Mouse (Mus musculus): ENCODE data around the gene Prm1. TPM values are rescaled to one million over a fixed set of nuclear protein-coding genes. Genes with fewer than 3 reads are reported as not detected.
"Not testable (repeated sequence)": the region's sequence is repeated elsewhere in the genome, so short reads cannot be mapped to it uniquely, and the experiment has no call there.

The Prm1 gene
- total RNA-seq, 2 experiments from 2014 or later, result not detected

DNA sequence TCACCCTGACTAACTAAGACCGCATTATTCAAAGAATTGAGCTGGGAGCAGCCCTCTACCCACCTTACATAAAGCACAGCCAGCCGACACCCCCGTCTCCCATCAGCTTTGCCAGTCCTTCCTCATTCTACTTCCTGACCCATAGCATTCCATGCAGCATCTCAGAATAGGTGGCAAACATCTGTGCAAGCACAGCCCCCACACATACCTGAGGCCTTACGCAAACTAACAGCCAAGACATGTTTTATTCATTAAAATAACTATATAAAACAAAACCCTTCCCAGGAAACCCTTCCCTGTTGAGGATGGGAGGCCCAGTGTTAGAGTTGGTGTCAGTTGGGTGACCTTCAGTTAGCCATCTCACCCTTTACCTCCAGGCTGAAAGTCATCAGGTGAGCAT is 20.2 kb upstream of the Prm1 start:
- ATAC-seq (replicated peaks; ENCODE audit: poor library complexity), result no peak

DNA sequence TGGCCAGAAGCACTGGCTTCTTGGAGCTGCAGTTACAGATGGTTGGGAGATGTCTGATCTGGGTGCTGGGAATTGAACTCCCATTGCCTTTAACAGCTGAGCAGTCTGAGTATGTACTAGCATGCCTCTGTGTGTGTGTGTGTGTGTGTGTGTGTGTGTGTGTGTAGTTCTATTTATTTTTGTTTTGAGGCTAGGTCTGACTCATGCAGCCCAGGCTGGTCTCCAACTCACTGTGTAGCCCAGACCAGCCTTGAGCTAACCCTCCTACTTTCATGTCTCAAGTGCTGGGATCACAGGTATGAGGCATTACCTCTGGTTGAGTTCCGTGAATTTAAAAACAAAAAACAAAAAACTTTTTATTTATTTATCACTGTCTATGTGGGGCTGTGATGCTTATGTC is 18.9 kb upstream of the Prm1 start:
- ATAC-seq (replicated peaks; ENCODE audit: poor library complexity), result no peak

DNA sequence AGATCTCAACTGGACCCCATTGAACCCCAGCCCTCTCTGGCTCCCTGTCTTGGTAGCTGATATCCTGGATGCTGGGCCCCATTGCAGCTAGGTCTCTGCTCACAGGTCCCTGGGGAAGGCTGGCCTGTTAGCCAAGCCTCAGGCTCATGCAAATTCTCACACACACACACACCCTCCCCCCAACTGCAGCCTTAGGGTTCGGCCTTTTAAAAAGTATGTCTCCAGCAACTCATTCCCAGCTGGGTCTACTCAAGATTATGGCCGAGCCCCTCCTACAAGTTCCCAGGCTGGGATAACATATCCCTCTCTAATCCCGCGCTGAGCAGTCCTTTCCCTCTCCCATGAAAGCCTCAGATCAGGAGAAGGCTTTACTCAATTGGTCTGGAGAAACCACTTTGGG is 15.7 kb upstream of the Prm1 start:
- no peak for ATAC-seq (replicated peaks; ENCODE audit: poor library complexity)

DNA sequence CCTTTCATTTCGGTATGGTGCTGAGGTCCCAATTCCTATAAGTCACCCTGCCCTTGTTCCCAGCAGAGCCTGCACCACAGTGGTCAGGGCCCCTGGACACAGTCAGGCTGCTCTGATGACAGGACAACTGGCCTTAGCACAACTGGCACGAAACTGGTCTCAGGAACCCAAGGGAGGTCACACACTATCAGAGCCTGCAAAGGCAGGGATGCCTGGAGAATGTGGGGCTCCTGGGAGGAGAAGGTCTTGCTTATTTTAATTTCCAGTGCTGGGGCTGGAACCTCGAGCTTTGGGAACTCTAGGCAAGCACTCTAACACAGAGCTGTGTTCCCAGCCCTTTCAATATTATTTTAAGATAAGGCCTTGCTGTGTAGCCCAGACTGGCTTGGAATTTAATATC is 14.3 kb upstream of the Prm1 start:
- ATAC-seq (replicated peaks; ENCODE audit: poor library complexity), result no peak

DNA sequence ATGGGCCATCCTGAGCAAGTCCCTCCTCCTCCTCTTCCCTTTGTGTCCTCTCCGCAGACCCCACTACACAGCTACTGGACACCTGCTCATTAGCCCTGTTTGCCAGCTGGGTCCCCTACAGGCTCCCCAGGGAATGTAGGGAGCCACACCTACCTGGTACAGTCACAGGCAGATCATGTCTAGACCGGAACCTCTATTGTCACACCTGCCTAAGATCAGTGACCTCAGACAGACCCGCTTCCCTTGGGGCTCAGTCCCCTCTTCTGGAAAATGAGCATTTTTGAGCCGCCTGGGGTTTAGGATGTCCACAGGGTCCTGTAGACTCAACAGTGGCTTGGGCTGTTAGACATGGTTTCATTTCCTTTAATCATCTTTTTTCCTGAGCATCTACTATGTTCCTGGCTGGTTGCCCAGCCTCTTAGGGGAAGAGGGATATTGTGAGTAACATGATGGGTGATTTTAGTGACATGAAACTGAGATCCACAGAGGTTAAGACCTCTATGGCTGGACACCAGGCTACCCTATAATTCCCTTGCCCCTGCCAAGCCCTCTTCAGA is 13.0 kb upstream of the Prm1 start:
- peak; percentile 47 for ATAC-seq (replicated peaks; ENCODE audit: poor library complexity)

DNA sequence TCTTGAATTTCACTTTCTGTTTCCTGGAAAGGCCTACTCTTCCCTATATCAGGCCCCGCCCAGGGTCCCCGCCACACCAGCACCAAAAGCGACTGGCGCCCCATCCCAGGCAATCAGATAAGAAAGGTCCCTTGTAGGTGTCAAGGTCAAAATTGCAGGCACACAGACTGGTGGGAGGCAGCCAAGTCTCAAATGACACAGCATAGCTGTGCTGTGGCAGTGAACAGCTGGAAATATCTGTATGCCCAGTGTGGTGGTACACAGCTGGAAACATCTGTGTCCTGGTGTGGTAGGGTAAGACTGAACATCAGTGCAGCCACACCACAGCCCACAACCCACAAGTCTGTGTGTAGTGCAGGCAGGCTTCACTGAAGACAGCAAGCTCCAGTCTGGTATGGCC is 9.2 kb upstream of the Prm1 start:
- peak; percentile 60 for ATAC-seq (replicated peaks; ENCODE audit: poor library complexity)

DNA sequence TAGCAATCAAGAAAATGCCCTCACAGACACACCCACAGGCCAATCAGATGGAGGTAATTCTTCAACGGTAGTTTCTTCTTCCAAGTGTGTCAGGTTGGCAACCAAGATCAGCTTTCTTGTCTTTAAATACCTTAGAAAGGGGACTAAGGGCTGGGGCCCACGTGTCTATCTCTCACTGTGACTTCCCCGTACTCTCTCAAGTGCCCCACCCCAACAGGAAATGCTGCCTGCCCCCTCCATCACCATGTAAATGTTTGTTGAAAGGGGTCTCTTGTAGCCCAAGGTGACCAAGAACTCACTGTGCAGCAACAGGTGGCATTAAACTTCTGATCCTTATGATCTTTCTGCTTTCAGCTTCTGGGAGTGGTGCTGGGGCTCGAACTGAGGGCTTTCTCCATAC is 8.1 kb upstream of the Prm1 start:
- ATAC-seq (replicated peaks; ENCODE audit: poor library complexity), result no peak

DNA sequence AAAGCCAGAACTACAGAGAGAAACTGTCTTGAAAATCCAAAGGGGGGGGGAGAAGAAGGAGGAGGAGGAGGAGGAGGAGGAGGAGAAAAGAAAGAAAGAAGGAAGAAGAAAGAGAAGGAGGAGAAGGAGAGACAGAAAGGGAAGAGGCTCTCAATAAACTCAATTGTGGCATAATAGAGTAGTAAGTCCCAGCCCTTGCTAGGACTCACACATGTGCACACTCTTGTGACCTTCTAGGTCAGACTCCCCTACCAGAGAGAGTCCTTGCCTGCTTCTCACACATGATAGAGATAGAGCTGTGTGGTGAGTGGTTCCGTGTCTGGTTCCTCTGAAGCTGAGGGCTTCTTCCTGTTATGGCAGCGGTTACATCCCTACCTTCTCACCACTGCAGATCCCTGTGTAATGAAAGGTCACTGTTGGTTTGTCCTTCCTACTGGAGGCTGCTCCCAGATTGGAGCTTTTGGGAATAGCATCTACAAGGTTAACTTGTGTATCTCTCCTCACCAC is 7.3 kb upstream of the Prm1 start, which contains the start of gene Gm11172:
Gene Gm11172, plus strand, starts transcription at position 51 of the 507 bp plus-strand sequence.
- peak; percentile 25; the same call in 1 of the 2 replicates for ATAC-seq (replicated peaks; ENCODE audit: poor library complexity)

DNA sequence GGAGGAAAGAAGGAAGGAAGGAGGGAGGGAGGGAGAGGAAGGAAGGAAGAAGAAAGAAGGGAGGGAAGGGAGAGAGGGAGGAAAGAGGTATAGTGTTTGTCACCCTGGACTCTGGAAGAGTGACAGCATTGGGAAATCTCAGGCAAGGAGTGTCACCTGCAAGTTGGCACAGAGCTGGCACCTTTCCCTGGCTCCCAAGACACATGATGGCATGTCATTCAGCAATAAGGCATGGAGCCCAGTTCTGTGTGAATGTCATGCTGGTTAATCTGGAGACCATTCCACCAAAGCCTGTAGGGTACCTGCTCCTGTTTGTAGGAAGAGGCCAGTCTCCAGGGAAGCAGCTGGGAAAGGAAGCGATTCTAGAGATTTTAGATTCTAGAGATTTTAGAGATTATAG is 4.7 kb upstream of the Prm1 start:
- ATAC-seq (replicated peaks; ENCODE audit: poor library complexity), result no peak

DNA sequence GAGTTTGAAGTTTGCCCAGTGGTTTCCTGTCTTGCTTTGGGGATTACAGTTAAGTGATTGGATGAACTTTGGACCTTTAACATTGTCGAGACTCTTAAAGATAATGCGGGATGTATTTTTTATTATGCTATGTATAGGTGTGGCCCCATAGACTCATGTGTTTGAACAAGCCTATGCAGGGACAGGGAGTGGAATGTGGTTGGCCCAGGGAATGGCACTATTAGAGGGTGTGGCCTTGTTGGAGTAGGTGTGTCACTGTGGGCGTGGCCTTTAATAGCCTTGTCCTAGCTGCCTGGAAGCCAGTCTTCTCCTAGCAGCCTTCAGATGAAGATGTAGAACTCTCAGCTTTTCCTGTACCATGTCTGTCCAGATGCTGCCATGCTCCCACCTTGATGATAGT is 3.2 kb downstream of the Prm1 start:
- ATAC-seq (replicated peaks; ENCODE audit: poor library complexity), result not testable (repeated sequence)

DNA sequence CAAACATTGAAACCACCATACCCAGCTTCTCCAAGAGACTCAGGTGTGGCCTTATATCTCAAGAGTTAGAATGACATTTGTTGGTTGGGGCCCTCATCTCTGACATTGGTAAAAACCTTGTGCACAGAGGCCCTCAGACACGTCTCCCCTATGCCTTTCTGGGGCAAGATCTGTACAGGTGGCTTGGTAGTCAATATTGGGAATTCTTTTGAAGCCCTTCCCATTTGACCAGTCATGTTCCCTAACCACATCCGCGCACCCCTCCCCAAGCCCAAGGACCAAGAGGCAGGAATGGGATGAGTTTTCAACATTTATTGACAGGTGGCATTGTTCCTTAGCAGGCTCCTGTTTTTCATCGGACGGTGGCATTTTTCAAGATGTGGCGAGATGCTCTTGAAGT is 9.6 kb downstream of the Prm1 start, which contains the start of gene Prm2:
Gene Prm2, minus strand, starts transcription at position 101 of the 400 bp plus-strand sequence.
- ATAC-seq (replicated peaks; ENCODE audit: poor library complexity), result no peak

DNA sequence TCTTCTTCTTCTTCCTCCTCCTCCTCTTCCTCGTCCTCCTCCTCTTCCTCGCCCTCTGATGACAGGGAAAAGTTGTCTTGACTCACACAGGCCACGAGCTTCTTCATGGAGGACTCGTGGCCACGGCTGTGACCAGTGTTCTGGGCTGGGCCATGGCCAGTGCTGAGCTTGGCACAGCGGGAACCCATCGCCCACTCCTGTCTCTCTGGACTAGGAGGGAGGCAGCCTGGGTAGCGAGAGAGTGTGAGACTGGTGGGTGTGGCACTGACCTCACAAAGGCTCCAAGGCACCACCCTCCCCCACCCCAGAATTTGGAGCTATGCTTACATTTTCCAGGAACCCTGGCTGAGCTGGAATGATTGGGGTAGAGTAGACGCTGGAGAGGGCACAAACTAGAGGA is 14.9 kb downstream of the Prm1 start, which contains the start of gene Prm3:
Gene Prm3, minus strand, starts transcription at position 213 of the 400 bp plus-strand sequence.
- ATAC-seq (replicated peaks; ENCODE audit: poor library complexity), result no peak

DNA sequence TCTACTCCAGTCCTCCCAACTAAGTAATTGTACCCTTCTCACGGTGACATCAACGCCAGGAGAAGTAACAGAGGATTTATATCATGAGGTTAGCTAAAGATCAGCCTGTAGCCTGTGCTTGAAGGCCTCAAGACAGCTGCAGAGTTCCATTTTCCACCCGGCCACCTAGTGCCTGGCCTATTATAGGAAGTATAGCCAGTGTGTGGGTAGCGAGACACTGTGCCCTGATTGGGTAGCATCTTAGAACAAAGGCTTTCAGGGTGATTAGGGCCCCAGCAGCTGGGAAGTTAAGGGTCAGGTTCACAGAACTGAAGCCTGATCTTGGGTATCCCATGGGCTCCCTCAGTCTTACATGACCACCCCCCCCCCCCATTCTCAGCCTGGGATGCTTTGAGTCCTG is 16.8 kb downstream of the Prm1 start:
- ATAC-seq (replicated peaks; ENCODE audit: poor library complexity), result no peak

DNA sequence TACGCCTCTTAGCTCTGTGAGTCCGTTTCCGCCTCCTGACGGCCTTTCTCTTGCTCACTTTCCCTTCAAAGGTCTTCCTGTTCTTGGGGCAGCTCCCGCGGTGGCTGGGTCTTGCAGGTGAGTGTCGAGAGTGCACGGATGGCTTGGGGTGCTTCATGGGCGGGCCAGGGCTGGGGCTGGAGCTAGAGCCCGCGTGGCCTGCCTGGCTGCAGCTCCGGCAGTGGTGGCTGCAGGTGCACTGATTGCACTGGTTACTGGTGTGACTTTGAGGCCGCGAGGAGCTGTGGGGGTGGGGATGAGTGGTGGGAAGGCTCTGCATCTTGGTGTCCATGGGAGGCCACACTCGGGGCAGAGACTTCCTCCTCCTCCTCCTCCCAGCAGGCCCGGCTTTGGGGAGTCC is 17.4 kb downstream of the Prm1 start, which contains the start of gene Tnp2:
Gene Tnp2, minus strand, starts transcription at position 390 of the 400 bp plus-strand sequence.
- no peak for ATAC-seq (replicated peaks; ENCODE audit: poor library complexity)

DNA sequence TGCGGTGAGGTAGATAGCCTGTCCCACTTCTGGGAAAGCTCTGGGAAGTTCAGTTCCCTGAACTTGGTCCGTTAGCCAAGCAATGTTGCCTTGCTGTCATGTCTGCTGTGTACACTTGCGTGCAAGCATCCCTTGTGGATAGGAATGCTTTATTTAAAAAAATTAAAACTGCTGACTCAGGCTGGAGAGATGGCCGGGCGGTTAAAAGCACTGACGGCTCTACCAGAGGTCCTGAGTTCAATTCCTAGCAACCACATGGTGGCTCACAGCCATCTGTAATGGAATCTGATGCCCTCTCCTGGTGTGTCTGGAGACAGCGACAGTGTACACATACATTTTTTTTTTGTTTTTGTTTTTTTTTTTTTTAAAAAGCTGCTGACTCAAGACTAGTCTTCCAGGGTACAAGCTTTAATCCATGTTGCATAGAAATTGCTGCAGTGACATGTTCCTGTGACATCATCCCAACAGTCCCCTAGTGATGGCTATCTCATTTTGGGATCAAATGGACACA is 18.0 kb downstream of the Prm1 start:
- no peak for ATAC-seq (replicated peaks; ENCODE audit: poor library complexity)

DNA sequence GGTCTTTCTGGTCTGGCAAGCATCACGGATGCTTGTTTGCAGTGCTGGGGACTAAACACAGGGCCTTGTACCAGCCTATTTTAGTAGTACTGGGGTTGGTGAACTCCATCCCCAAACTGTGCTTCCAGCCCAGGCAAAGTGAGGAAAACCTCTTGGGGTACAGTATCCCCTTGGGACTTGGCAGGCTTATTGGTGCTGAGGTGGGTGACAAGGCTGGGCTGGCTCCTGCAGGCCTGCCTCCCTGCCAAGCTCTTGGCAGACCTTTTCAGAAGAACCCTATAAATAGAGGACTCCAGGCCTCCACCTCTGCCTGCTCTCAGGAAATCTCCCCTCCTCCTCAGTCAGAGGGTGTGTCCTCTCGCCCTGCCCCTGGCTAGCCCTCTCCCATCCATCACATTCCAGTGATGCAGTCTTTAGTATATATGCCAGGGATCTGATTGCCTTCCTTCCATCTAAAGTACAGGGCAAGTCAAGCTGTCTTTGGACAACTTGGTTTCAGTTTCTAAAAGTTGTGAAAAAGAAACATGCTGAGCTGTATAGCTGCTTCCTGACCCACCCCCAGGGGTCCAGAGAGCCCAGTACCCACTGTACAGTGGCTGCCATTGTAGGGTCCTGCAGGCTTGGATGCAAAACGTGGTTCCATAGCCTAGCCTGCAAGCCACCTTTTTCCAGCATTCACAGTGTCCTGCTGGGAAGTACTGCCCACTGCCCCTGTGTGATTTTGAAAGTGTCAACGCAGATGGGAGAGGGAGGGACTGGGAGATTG is 18.7 kb downstream of the Prm1 start:
- ATAC-seq (replicated peaks; ENCODE audit: poor library complexity), result no peak

DNA sequence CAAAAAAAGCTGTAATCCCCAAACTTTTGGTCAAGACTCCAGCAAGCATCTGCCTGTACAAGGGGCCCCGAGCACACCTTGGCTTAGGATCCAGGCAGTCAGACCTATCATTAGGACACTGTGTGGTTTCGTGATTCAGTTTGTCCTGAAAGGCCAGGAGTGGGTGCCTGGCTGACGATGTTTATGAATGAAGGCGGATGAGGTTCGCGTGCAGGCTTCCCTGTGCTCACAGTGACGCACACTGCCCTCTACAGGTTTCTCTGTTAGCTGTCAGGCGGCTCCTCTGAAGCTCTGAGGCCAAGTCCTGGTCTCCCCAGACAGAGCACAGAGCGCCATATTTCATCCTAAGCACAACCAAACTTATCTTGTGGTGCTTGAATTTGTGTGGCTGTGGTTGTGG is 19.4 kb downstream of the Prm1 start:
- peak; percentile 66 for ATAC-seq (replicated peaks; ENCODE audit: poor library complexity)

DNA sequence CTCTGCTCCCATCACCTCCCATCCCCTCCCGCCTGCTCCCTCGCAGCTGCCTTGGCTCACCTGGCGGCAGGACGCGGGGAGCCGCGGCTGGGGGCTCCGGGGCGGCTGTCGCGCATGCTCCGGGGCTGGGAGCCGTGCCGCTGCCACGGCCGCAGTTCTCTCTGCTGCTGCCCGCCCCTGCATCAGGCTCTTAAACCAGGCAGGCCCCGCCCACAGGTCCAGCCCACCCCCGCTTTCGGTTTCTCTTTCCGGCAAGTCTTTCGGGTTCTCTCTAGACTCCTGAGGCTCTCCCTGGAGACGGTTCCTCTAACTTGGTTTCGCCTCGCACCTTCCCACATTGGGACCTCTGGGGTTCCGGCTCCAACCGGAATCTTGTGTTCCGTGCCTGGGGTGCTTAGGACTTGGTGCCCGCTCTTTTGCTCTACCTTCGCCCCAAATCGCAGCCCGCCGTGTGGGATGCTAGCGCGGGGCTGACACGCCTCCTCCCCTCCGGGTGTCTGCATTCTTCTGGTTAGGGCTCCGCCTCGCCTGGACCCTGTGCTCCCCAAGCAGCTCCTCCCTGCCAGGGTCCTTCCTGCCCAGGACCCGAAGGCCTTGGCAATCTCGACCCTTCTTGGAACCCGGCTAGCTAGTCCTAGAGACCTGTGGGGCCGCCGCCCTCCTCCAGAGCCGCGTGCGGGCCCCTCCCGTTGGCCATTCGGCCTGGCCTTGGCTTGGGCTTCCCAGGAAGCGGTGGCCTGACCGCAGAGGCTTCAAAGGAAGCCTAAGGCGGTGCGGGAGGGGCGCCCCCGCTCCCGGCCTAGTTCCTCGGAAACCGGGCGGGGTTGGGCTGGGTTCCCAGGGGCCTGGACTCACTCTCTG is 20.0 kb downstream of the Prm1 start, which contains the start of gene Socs1:
Gene Socs1, minus strand, starts transcription at position 166 of the 861 bp plus-strand sequence.
- peak; percentile 63 for ATAC-seq (replicated peaks; ENCODE audit: poor library complexity)

DNA sequence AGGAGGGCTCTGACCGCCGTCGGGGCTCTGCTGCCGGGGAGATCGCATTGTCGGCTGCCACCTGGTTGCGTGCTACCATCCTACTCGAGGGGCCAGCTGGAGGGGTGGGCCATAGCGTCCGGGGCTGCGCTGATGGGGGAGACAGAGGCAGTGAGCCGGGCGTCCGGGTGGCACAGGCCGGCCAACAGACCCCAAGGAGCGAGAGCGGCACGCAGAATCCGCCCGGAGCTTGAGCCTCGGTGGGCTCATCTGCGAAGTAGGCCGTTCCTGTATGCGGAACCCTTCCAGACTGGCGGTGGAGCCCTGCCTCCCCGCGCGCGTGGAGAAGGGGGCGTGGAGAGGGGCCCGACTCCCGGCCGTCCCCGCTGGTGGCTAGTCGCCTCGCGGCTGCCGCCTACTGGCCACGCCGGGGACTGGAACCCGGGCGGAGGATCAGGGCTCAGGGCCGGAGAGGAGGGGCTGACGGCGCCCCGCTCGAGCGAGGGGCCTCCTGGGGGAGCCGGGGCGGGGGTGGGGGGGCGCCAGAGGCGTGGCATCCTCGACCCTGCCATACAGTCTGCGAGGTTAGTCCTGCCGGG is 20.8 kb downstream of the Prm1 start:
- peak; percentile 64 for ATAC-seq (replicated peaks; ENCODE audit: poor library complexity)

Measured in megakaryocyte progenitor cell, adult 5-6 weeks (primary cell).